Mouse (Mus musculus) lung, adult 2 months (tissue): ENCODE measurements around the gene Itgam.

Source experiments
- CTCF ChIP-seq: fragments of 200-500 bp; IDR thresholded peaks from 2 replicates; pipeline ENCODE4 v1.5.1; 2011; ENCODE audit warnings: mild to moderate bottlenecking, low read length, control low read depth; ENCODE audit not compliant: insufficient read depth
- POLR2A ChIP-seq: fragments of 200-500 bp; IDR thresholded peaks from 2 replicates; pipeline ENCODE4 v1.6.1; 2011; ENCODE audit warnings: low read depth, mild to moderate bottlenecking, control low read depth, low read length, borderline replicate concordance; ENCODE audit errors: extremely low read depth

- TF ChIP-seq CTCF (no peak), POLR2A (no peak)
Observed at GRCm38 (mm10) chr7:128033616-128034015, 28.8 kb upstream of the Itgam start.
